Mouse (Mus musculus) heart, adult 2 months (tissue): ENCODE measurements at regions not wholly inside any gene's neighbourhood (a gene's known extent, or its start where the extent isn't known, plus 50 kb on each side); places are given as distances from the start of the nearest gene placed in this dataset.

Source experiments
- DNase-seq, 2 experiments: peaks; one replicate each; pipeline ENCODE4 v3.0.0; 2021
- H3K27ac ChIP-seq: fragments of 200-600 bp; 2 replicates; pipeline ENCODE4 v1.8.1; 2022
- H3K27me3 ChIP-seq: fragments of 200-500 bp; 2 replicates; pipeline ENCODE4 v1.6.1; 2012; ENCODE audit warnings: mild to moderate bottlenecking, low read length, inconsistent platforms, mixed read lengths; ENCODE audit not compliant: control insufficient read depth, insufficient read depth
- H3K36me3 ChIP-seq: fragments of 200-500 bp; 2 replicates; pipeline ENCODE4 v1.6.1; 2012; ENCODE audit warnings: low read length, inconsistent platforms; ENCODE audit not compliant: control insufficient read depth, insufficient read depth
- H3K4me1 ChIP-seq: fragments of 200-500 bp; 2 replicates; pipeline ENCODE4 v1.6.1; 2011; ENCODE audit warnings: low read length; ENCODE audit not compliant: control insufficient read depth, insufficient read depth
- H3K4me3 ChIP-seq: fragments of 200-600 bp; 2 replicates; pipeline ENCODE4 v1.8.1; 2022
- H3K79me2 ChIP-seq: fragments of 200-500 bp; replicated peaks from 2 replicates; pipeline ENCODE4 v1.6.1; 2012; ENCODE audit warnings: mild to moderate bottlenecking, inconsistent platforms, low read length, moderate library complexity, mixed read lengths; ENCODE audit not compliant: control insufficient read depth, insufficient read depth
- H3K9ac ChIP-seq: fragments of 200-500 bp; 2 replicates; pipeline ENCODE4 v1.6.1; 2012; ENCODE audit warnings: low read depth, mild to moderate bottlenecking, control low read depth, inconsistent platforms, low read length, mixed read lengths
- CTCF ChIP-seq: fragments of 200-600 bp; IDR thresholded peaks from 2 replicates; pipeline ENCODE4 v1.8.1; 2022; ENCODE audit warnings: antibody characterized with exemption, mild to moderate bottlenecking, moderate library complexity
- EP300 ChIP-seq: fragments of 200-500 bp; IDR thresholded peaks from 2 replicates; pipeline ENCODE4 v1.6.1; 2011; ENCODE audit warnings: low read depth, low read length, control low read depth; ENCODE audit not compliant: insufficient read depth
- POLR2A ChIP-seq: fragments of 200-500 bp; IDR thresholded peaks from 2 replicates; pipeline ENCODE4 v1.6.1; 2011; ENCODE audit warnings: mild to moderate bottlenecking, low read depth, low read length, control low read depth; ENCODE audit not compliant: insufficient read depth
- WGBS: fragments of 180-500 bp; shearing (Covaris S2); methylation state at CpG from one replicate; pipeline ENCODE4 v1.1.7; 2018; 5-methylcytosine and 5-hydroxymethylcytosine counted together
- intact Hi-C: fragments of 180-260 bp; cut with DNase I; formaldehyde crosslinking; loops from one replicate; pipeline ENCODE4 v1.15.1; 2025

- WGBS: 68% methylated on average over 4 of the region's 4 CpGs
- Histone ChIP-seq H3K4me3 (no peak overlapping the region), H3K27me3 (no peaks in the 10 kb centered on the region), H3K9ac (no peak overlapping the region), H3K79me2 (no peaks in the 10 kb centered on the region), H3K27ac (no peak overlapping the region), H3K36me3 (no peaks in the 10 kb centered on the region), H3K4me1 (no peaks in the 10 kb centered on the region)
- TF ChIP-seq POLR2A: no peak
- TF ChIP-seq EP300: no peak
- no peak for TF ChIP-seq CTCF
- intact Hi-C loops: no loop called here
- DNase-seq: no peak
Measured at GRCm38 (mm10) chr9:50124241-50124640, 220.5 kb downstream of the Rpl10-ps3 start.

- TF ChIP-seq CTCF (no peak), EP300 (no peak), POLR2A (no peak)
- Histone ChIP-seq H3K4me1 (no peaks in the 10 kb centered on the region), H3K27ac (no peak overlapping the region), H3K36me3 (no peaks in the 10 kb centered on the region), H3K79me2 (no peaks in the 10 kb centered on the region), H3K4me3 (no peak overlapping the region), H3K27me3 (no peaks in the 10 kb centered on the region), H3K9ac (no peak overlapping the region)
- no peak for DNase-seq
- intact Hi-C loops: no loop called here
- 73% methylated on average over 9 of the region's 9 CpGs for WGBS
Measured at GRCm38 (mm10) chr9:50120820-50121599, 223.8 kb downstream of the Rpl10-ps3 start.

- H3K27ac ChIP-seq: no peak overlapping the region
- no peaks in the 10 kb centered on the region for H3K4me1 ChIP-seq
- H3K79me2 ChIP-seq: no peaks in the 10 kb centered on the region
- no peaks in the 10 kb centered on the region for H3K27me3 ChIP-seq
- no peak for DNase-seq
- no peak overlapping the region for H3K4me3 ChIP-seq
- H3K9ac ChIP-seq: no peak overlapping the region
- 86% methylated on average over 5 of the region's 5 CpGs for WGBS
- intact Hi-C loops: no loop called here
- H3K36me3 ChIP-seq: no peaks in the 10 kb centered on the region
- no peak for TF ChIP-seq POLR2A
- TF ChIP-seq EP300: no peak
- TF ChIP-seq CTCF: no peak
Measured at GRCm38 (mm10) chr9:50119412-50119811, 225.4 kb downstream of the Rpl10-ps3 start.

GRCm38 (mm10) chr9:50118578-50118977 lies 226.2 kb downstream of the Rpl10-ps3 start:
- DNase-seq: no peak
- no peaks in the 10 kb centered on the region for H3K79me2 ChIP-seq
- WGBS: 56% methylated on average over 6 of the region's 6 CpGs
- H3K27me3 ChIP-seq: no peaks in the 10 kb centered on the region
- H3K4me3 ChIP-seq: no peak overlapping the region
- no peaks in the 10 kb centered on the region for H3K36me3 ChIP-seq
- H3K27ac ChIP-seq: no peak overlapping the region
- H3K4me1 ChIP-seq: no peaks in the 10 kb centered on the region
- TF ChIP-seq EP300 (no peak), POLR2A (no peak), CTCF (no peak)
- H3K9ac ChIP-seq: no peak overlapping the region
- intact Hi-C loops: no loop called here

GRCm38 (mm10) chr9:50106551-50106950 lies 238.2 kb downstream of the Rpl10-ps3 start:
- H3K9ac ChIP-seq: no peak overlapping the region
- no peaks in the 10 kb centered on the region for H3K4me1 ChIP-seq
- H3K27ac ChIP-seq: no peak overlapping the region
- H3K79me2 ChIP-seq: no peaks in the 10 kb centered on the region
- H3K4me3 ChIP-seq: no peak overlapping the region
- no peaks in the 10 kb centered on the region for H3K36me3 ChIP-seq
- intact Hi-C loops: no loop called here
- 81% methylated on average over 4 of the region's 4 CpGs for WGBS
- no peaks in the 10 kb centered on the region for H3K27me3 ChIP-seq
- TF ChIP-seq POLR2A (no peak), EP300 (no peak), CTCF (no peak)
- DNase-seq: no peak

GRCm38 (mm10) chr9:50102766-50103165 lies 242.0 kb downstream of the Rpl10-ps3 start:
- H3K79me2 ChIP-seq: no peaks in the 10 kb centered on the region
- no peak for DNase-seq
- intact Hi-C loops: no loop called here
- H3K27me3 ChIP-seq: no peaks in the 10 kb centered on the region
- no peak overlapping the region for H3K4me3 ChIP-seq
- H3K9ac ChIP-seq: no peak overlapping the region
- H3K4me1 ChIP-seq: no peaks in the 10 kb centered on the region
- WGBS: 52% methylated on average over 1 of the region's 1 CpGs
- TF ChIP-seq POLR2A (no peak), EP300 (no peak), CTCF (no peak)
- no peak overlapping the region for H3K27ac ChIP-seq
- no peaks in the 10 kb centered on the region for H3K36me3 ChIP-seq
